Mouse (Mus musculus) limb, embryonic 11.5 days (tissue): Measurements from ENCODE around the gene Tlr9. TPM values are rescaled to one million over a fixed set of nuclear protein-coding genes. Genes with fewer than 3 reads are reported as not detected.
A peak's percentile ranks its signal among the peaks of the same experiment; 100 is the strongest.

Source experiments
- ATAC-seq: fragments of 200-750 bp; cut with Nextera tagmentation; 2 replicates; pipeline ENCODE4 v1.8.0; 2017; ENCODE audit warnings: low read depth; ENCODE audit not compliant: insufficient number of reproducible peaks, low FRiP score, low TSS enrichment
- DNase-seq: peaks from one replicate; pipeline ENCODE4 v3.0.0-alpha.2; 2015; ENCODE audit warnings: low spot score
- H3K27ac ChIP-seq: fragments of 300-500 bp; sonication (generic); replicated peaks from 2 replicates; pipeline ENCODE4 v1.5.1; 2014; ENCODE audit warnings: low read depth, mild to moderate bottlenecking, low read length
- H3K27me3 ChIP-seq: fragments of 300-500 bp; sonication (generic); 2 replicates; pipeline ENCODE4 v1.6.1; 2014; ENCODE audit warnings: mild to moderate bottlenecking, low read length, mixed read lengths; ENCODE audit not compliant: control insufficient read depth, insufficient read depth
- H3K36me3 ChIP-seq: fragments of 300-500 bp; sonication (generic); 2 replicates; pipeline ENCODE4 v1.6.1; 2014; ENCODE audit warnings: mild to moderate bottlenecking, low read length, moderate library complexity, mixed read lengths; ENCODE audit not compliant: control insufficient read depth, insufficient read depth
- H3K4me1 ChIP-seq: fragments of 300-500 bp; sonication (generic); 2 replicates; pipeline ENCODE4 v1.6.1; 2014; ENCODE audit warnings: low read length, mixed read lengths; ENCODE audit not compliant: control insufficient read depth, insufficient read depth
- H3K4me2 ChIP-seq: fragments of 300-500 bp; sonication (generic); 2 replicates; pipeline ENCODE4 v1.6.1; 2014; ENCODE audit warnings: low read depth, mild to moderate bottlenecking, moderate library complexity; ENCODE audit not compliant: severe bottlenecking
- H3K4me3 ChIP-seq: fragments of 300-500 bp; sonication (generic); 2 replicates; pipeline ENCODE4 v1.5.1; 2014; ENCODE audit warnings: low read depth, low read length
- H3K9ac ChIP-seq: fragments of 300-500 bp; sonication (generic); 2 replicates; pipeline ENCODE4 v1.6.1; 2014; ENCODE audit warnings: mild to moderate bottlenecking, low read length
- H3K9me3 ChIP-seq: fragments of 300-500 bp; sonication (generic); 2 replicates; pipeline ENCODE4 v1.6.1; 2016; ENCODE audit warnings: low read length; ENCODE audit not compliant: control insufficient read depth
- WGBS: fragments of 180-500 bp; shearing (Covaris S2); extraction: QIAGEN DNeasy Blood & Tissue Kit; methylation state at CpG from one replicate; pipeline ENCODE4 v1.1.7; 2014; 5-methylcytosine and 5-hydroxymethylcytosine counted together
- polyA plus RNA-seq: library from polyadenylated mRNA; unstranded; fragments of >200 nt; fragmentation: Nextera tagmentation; extraction: Ambion mirVana; gene quantifications from 2 replicates; pipeline ENCODE4 v1.2.1, GENCODE M21; 2014

Tlr9 gene
- polyA plus RNA-seq, 1 experiment from 2014 or later = not detected

GRCm38 (mm10) chr9:106208181-106208580 is 14.2 kb upstream of the Tlr9 start:
- Histone ChIP-seq H3K36me3 (peaks cover 2% of the 10 kb centered on the region; the same call in 1 of the 2 replicates), H3K27me3 (no peaks in the 10 kb centered on the region), H3K4me2 (no peak overlapping the region), H3K4me3 (no peak overlapping the region), H3K27ac (no peak overlapping the region), H3K9ac (no peak overlapping the region), H3K4me1 (peaks cover 12% of the 10 kb centered on the region), H3K9me3 (no peaks in the 10 kb centered on the region)
- no peak for ATAC-seq
- WGBS = 80% methylated on average over 5 of the region's 5 CpGs
- DNase-seq = no peak

- no peak for DNase-seq
- no peak for ATAC-seq
- no peak overlapping the region for H3K9ac ChIP-seq
- 94% methylated on average over 4 of the region's 4 CpGs for WGBS
- H3K27me3 ChIP-seq = no peaks in the 10 kb centered on the region
- peaks cover 4% of the 10 kb centered on the region; the same call in 1 of the 2 replicates for H3K36me3 ChIP-seq
- H3K4me1 ChIP-seq = peaks cover 5% of the 10 kb centered on the region; the same call in 1 of the 2 replicates
- H3K9me3 ChIP-seq = no peaks in the 10 kb centered on the region
- H3K4me2 ChIP-seq = no peak overlapping the region
- no peak overlapping the region for H3K4me3 ChIP-seq
- no peak overlapping the region for H3K27ac ChIP-seq
These were observed 12.4 kb upstream of the Tlr9 start for GRCm38 (mm10) chr9:106209954-106210353.

GRCm38 (mm10) chr9:106210853-106211609 is 11.4 kb upstream of the Tlr9 start:
- H3K9me3 ChIP-seq = no peaks in the 10 kb centered on the region
- H3K36me3 ChIP-seq = peaks cover 5% of the 10 kb centered on the region; the same call in 1 of the 2 replicates
- DNase-seq (peak; percentile 34), ATAC-seq (no peak)
- H3K27ac ChIP-seq = no peak overlapping the region
- H3K4me2 ChIP-seq = peak overlapping the region; percentile 26
- WGBS = 63% methylated on average over 9 of the region's 9 CpGs
- peaks cover 5% of the 10 kb centered on the region; the same call in 1 of the 2 replicates for H3K4me1 ChIP-seq
- no peak overlapping the region for H3K9ac ChIP-seq
- no peak overlapping the region for H3K4me3 ChIP-seq
- H3K27me3 ChIP-seq = no peaks in the 10 kb centered on the region

- ATAC-seq (peak; percentile 75), DNase-seq (peak; percentile 94)
- Histone ChIP-seq H3K4me3 (no peak overlapping the region), H3K4me2 (peak overlapping the region; percentile 26), H3K27ac (no peak overlapping the region), H3K27me3 (no peaks in the 10 kb centered on the region), H3K4me1 (peaks cover 5% of the 10 kb centered on the region; the same call in 1 of the 2 replicates), H3K36me3 (peaks cover 5% of the 10 kb centered on the region; the same call in 1 of the 2 replicates), H3K9ac (peak overlapping the region; percentile 31; the same call in 1 of the 2 replicates), H3K9me3 (no peaks in the 10 kb centered on the region)
- WGBS = 18% methylated on average over 37 of the region's 37 CpGs
These were observed 10.5 kb upstream of the Tlr9 start for GRCm38 (mm10) chr9:106211680-106212593.

GRCm38 (mm10) chr9:106212594-106212981 is 9.8 kb upstream of the Tlr9 start:
- WGBS = 85% methylated on average over 12 of the region's 12 CpGs
- H3K27ac ChIP-seq = no peak overlapping the region

GRCm38 (mm10) chr9:106215341-106216125 is 6.9 kb upstream of the Tlr9 start:
- H3K9ac ChIP-seq = no peak overlapping the region
- ATAC-seq (no peak), DNase-seq (no peak)
- no peak overlapping the region for H3K27ac ChIP-seq
- no peak overlapping the region for H3K4me2 ChIP-seq
- peaks cover 5% of the 10 kb centered on the region; the same call in 1 of the 2 replicates for H3K36me3 ChIP-seq
- H3K4me3 ChIP-seq = no peak overlapping the region
- H3K27me3 ChIP-seq = no peaks in the 10 kb centered on the region
- peaks cover 5% of the 10 kb centered on the region; the same call in 1 of the 2 replicates for H3K4me1 ChIP-seq
- WGBS = 83% methylated on average over 6 of the region's 6 CpGs
- H3K9me3 ChIP-seq = no peaks in the 10 kb centered on the region

More at GRCm38 (mm10) chr9:106212594-106212981, 9.8 kb upstream of the Tlr9 start:
- Histone ChIP-seq H3K36me3 (peaks cover 5% of the 10 kb centered on the region; the same call in 1 of the 2 replicates), H3K9ac (no peak overlapping the region), H3K4me1 (peaks cover 5% of the 10 kb centered on the region; the same call in 1 of the 2 replicates), H3K27me3 (no peaks in the 10 kb centered on the region), H3K4me3 (no peak overlapping the region), H3K9me3 (no peaks in the 10 kb centered on the region), H3K4me2 (no peak overlapping the region)
- DNase-seq (no peak), ATAC-seq (no peak)

GRCm38 (mm10) chr9:106216971-106217370 is 5.4 kb upstream of the Tlr9 start:
- peaks cover 5% of the 10 kb centered on the region; the same call in 1 of the 2 replicates for H3K36me3 ChIP-seq
- ATAC-seq = no peak

More at GRCm38 (mm10) chr9:106216971-106217370, 5.4 kb upstream of the Tlr9 start:
- H3K4me1 ChIP-seq = no peaks in the 10 kb centered on the region
- H3K27ac ChIP-seq = no peak overlapping the region
- 88% methylated on average over 7 of the region's 7 CpGs for WGBS
- no peak overlapping the region for H3K9ac ChIP-seq
- no peaks in the 10 kb centered on the region for H3K9me3 ChIP-seq
- H3K4me2 ChIP-seq = no peak overlapping the region
- no peak for DNase-seq
- H3K4me3 ChIP-seq = no peak overlapping the region
- no peaks in the 10 kb centered on the region for H3K27me3 ChIP-seq
